Mouse (Mus musculus) hindbrain, postnatal 0 days (tissue): ENCODE results near the gene Chst8. TPM values are rescaled to one million over a fixed set of nuclear protein-coding genes. Genes with fewer than 3 reads are reported as not detected.

Experiments
- ATAC-seq: fragments of 200-750 bp; cut with Nextera tagmentation; 2 replicates; pipeline ENCODE4 v1.8.0; 2017; ENCODE audit warnings: mild to moderate bottlenecking, moderate TSS enrichment, moderate library complexity
- DNase-seq: peaks from one replicate; pipeline ENCODE4 v3.0.0-alpha.2; 2015; ENCODE audit warnings: low spot score
- H3K27ac ChIP-seq: fragments of 300-500 bp; sonication (generic); 2 replicates; pipeline ENCODE4 v1.5.1; 2014; ENCODE audit warnings: mild to moderate bottlenecking
- H3K27me3 ChIP-seq: fragments of 300-500 bp; sonication (generic); 2 replicates; pipeline ENCODE4 v1.6.1; 2014; ENCODE audit warnings: low read length, mixed read lengths; ENCODE audit not compliant: insufficient read depth
- H3K36me3 ChIP-seq: fragments of 300-500 bp; sonication (generic); 2 replicates; pipeline ENCODE4 v1.6.1; 2014; ENCODE audit warnings: low read length, mixed read lengths; ENCODE audit not compliant: insufficient read depth
- H3K4me1 ChIP-seq: fragments of 300-500 bp; sonication (generic); 2 replicates; pipeline ENCODE4 v1.6.1; 2014; ENCODE audit warnings: antibody characterized with exemption, low read length, mixed read lengths; ENCODE audit not compliant: insufficient read depth
- H3K4me2 ChIP-seq: fragments of 300-500 bp; sonication (generic); 2 replicates; pipeline ENCODE4 v1.6.1; 2014; ENCODE audit warnings: low read depth, mild to moderate bottlenecking, low read length, moderate library complexity, mixed read lengths
- H3K4me3 ChIP-seq: fragments of 300-500 bp; sonication (generic); 2 replicates; pipeline ENCODE4 v1.5.1; 2014; ENCODE audit warnings: low read length
- H3K9ac ChIP-seq: fragments of 300-500 bp; sonication (generic); replicated peaks from 2 replicates; pipeline ENCODE4 v1.6.1; 2014; ENCODE audit warnings: mild to moderate bottlenecking, low read length, moderate library complexity, mixed read lengths
- H3K9me3 ChIP-seq: fragments of 300-500 bp; sonication (generic); 2 replicates; pipeline ENCODE4 v1.6.1; 2016; ENCODE audit warnings: low read length, mixed read lengths
- CTCF ChIP-seq: IDR thresholded peaks from 2 replicates; pipeline ENCODE4 v1.5.1; 2016; ENCODE audit warnings: antibody characterized with exemption, control low read depth, low read depth
- WGBS: fragments of 180-500 bp; shearing (Covaris S2); extraction: QIAGEN DNeasy Blood & Tissue Kit; methylation state at CpG from one replicate; pipeline ENCODE4 v1.1.7; 2014; 5-methylcytosine and 5-hydroxymethylcytosine counted together
- polyA plus RNA-seq: library from polyadenylated mRNA; unstranded; fragments of >200 nt; fragmentation: Nextera tagmentation; extraction: Ambion mirVana; gene quantifications from 2 replicates; pipeline ENCODE4 v1.2.1, GENCODE M21; 2015
- total RNA-seq: library from RNA; depleted of rRNA; stranded (reverse); fragments of >200 nt; gene quantifications from 2 replicates; pipeline ENCODE4 v1.2.3, GENCODE M21; 2014

The Chst8 gene
- total and polyA plus RNA-seq, 2 experiments from 2014 or later, result 10.0 to 27.8 TPM

- H3K9me3 ChIP-seq, result no peaks in the 10 kb centered on the region
- no peak overlapping the region for H3K27ac ChIP-seq
- no peak overlapping the region for H3K4me3 ChIP-seq
- 0 out of 2 replicates have a peak overlapping the region, but pooled peaks have one; percentile 2 for H3K4me2 ChIP-seq
- H3K9ac ChIP-seq, result no peak overlapping the region
- H3K36me3 ChIP-seq, result no peaks in the 10 kb centered on the region
- no peak for ATAC-seq
- no peak for TF ChIP-seq CTCF
- DNase-seq, result no peak
- 0 out of 2 replicates have a peak, but pooled peaks cover 6% of the 10 kb centered on the region for H3K4me1 ChIP-seq
- no peaks in the 10 kb centered on the region for H3K27me3 ChIP-seq
- 47% methylated on average over 3 of the region's 3 CpGs for WGBS
Measured at GRCm38 (mm10) chr7:34758721-34759120, 53.8 kb downstream of the Chst8 start.

DNA sequence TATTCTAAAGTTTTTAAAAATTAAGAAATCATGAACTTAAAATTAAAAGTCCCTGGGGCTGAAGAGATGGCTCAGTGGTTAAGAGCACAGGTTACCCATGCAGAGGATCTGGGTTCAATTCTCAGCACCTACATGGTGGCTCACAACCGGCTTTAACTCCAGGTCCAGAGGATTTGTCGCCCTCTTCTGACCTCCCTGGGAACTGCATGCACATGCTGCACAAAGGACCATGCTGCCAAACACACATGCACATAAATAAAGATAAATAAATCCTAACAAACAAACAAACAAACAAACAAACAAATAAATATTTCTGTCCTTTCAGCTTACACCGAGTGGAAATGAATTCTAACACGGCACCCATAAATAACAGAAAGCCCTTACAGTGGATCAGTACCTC is 55.0 kb downstream of the Chst8 start:
- Histone ChIP-seq H3K4me2 (no peak overlapping the region), H3K4me1 (peaks cover 10% of the 10 kb centered on the region; the same call in 1 of the 2 replicates), H3K9me3 (no peaks in the 10 kb centered on the region), H3K4me3 (no peak overlapping the region), H3K27ac (no peak overlapping the region), H3K9ac (no peak overlapping the region), H3K27me3 (no peaks in the 10 kb centered on the region), H3K36me3 (no peaks in the 10 kb centered on the region)
- ATAC-seq (no peak), DNase-seq (no peak)
- WGBS, result 80% methylated on average over 4 of the region's 4 CpGs
- no peak; the same call in none of the 2 replicates for TF ChIP-seq CTCF

DNA sequence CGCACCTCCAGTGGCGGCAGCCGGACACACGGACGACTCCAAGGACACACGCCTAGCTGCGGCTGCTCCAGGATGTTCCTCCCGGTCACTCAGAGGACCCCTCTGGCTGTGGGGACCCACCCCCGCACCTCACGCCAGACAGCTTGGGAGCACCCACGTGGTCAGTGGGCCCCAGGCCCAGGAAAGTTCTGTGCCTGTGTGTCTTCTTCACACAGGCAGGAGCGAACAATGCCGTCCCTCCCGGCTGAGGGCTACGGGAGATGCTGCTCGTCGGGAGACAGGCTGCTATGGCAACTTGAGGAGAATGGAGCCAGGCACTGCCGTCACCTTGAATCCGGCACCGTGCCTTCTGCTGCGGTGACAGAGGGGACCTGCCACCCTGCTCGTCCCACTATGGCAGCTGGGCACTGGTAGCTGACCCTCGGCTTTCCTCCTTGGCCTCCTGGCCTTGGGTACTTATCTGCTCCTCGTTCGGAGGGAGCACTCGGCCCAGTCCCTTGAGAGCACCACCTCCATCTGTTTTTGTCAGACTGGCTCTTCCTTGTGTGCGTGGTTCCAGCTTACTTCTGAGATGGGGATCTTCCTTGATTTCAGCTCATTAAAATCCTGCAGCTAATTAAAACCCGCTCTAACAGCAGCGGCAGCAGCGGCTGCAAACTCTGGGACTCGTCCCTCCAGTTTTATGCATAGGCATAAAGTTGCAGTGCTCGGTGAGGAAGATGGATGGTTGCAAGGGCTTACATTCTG is 59.2 kb downstream of the Chst8 start:
- ATAC-seq, result peak; percentile 62

GRCm38 (mm10) chr7:34752151-34752762 is 60.3 kb downstream of the Chst8 start:
- no peak for DNase-seq
- H3K36me3 ChIP-seq, result no peaks in the 10 kb centered on the region
- no peak overlapping the region for H3K9ac ChIP-seq
- H3K9me3 ChIP-seq, result no peaks in the 10 kb centered on the region
- ATAC-seq, result no peak
- no peak overlapping the region for H3K4me3 ChIP-seq
- H3K27me3 ChIP-seq, result no peaks in the 10 kb centered on the region
- H3K4me1 ChIP-seq, result peaks cover 7% of the 10 kb centered on the region; the same call in 1 of the 2 replicates
- no peak for TF ChIP-seq CTCF
- 46% methylated on average over 10 of the region's 10 CpGs for WGBS
- H3K27ac ChIP-seq, result no peak overlapping the region
- no peak overlapping the region for H3K4me2 ChIP-seq

More for the DNA sequence above, 59.2 kb downstream of the Chst8 start:
- H3K36me3 ChIP-seq, result no peaks in the 10 kb centered on the region
- peak; percentile 61 for DNase-seq
- 28% methylated on average over 32 of the region's 32 CpGs for WGBS
- H3K4me3 ChIP-seq, result no peak overlapping the region
- no peaks in the 10 kb centered on the region for H3K9me3 ChIP-seq
- no peak for TF ChIP-seq CTCF
- no peaks in the 10 kb centered on the region for H3K27me3 ChIP-seq
- H3K4me2 ChIP-seq, result peak overlapping the region; percentile 44
- H3K4me1 ChIP-seq, result peaks cover 7% of the 10 kb centered on the region; the same call in 1 of the 2 replicates
- no peak overlapping the region; the same call in 1 of the 2 replicates for H3K27ac ChIP-seq
- H3K9ac ChIP-seq, result no peak overlapping the region

DNA sequence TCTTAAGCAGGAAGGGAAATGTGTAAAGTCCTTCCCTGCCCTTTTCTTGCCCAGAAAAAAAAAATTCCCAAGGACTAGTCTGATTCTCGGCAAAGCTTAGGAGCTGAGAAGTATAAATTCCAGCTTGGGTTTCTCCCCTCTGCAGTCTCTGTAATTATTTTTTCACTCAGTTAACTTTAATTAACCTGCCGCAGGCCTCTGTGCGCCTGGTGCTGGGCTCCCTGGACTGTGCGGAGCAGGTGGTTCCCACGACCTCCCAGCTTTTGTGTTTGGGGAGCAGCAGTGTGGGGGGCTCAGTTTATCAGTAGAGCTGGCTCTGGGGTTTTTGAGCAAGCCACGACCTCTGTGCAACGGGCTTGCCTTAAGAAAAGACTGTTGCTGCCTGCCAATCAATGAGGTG is 62.2 kb downstream of the Chst8 start:
- TF ChIP-seq CTCF, result no peak
- H3K4me1 ChIP-seq, result peaks cover 9% of the 10 kb centered on the region; the same call in 1 of the 2 replicates
- no peaks in the 10 kb centered on the region for H3K27me3 ChIP-seq
- H3K36me3 ChIP-seq, result no peaks in the 10 kb centered on the region
- no peak overlapping the region for H3K27ac ChIP-seq
- ATAC-seq (no peak), DNase-seq (no peak)
- 43% methylated on average over 7 of the region's 7 CpGs for WGBS
- H3K9me3 ChIP-seq, result no peaks in the 10 kb centered on the region
- H3K4me2 ChIP-seq, result no peak overlapping the region
- no peak overlapping the region for H3K4me3 ChIP-seq
- H3K9ac ChIP-seq, result no peak overlapping the region

DNA sequence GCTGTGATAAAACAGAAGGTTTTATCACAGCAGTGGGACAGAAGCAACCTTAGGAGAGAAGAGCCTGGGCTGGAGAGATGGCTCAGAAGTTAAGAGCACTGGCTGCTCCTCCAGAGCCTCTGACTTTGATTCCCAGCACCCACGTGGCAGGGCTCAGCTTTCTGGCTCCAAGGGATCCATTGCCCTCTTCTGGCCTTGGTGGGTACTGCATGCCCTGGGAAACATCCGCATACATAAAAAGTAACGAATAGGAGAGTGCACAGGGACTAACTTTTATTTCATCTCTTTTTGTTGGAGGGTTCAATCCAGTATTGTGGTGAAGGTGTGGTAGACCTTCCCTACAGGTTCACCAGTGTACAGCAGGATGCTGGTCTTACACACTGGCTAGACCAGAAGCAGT is 62.8 kb downstream of the Chst8 start:
- Histone ChIP-seq H3K4me3 (no peak overlapping the region), H3K9ac (no peak overlapping the region), H3K27ac (no peak overlapping the region), H3K4me1 (peaks cover 9% of the 10 kb centered on the region; the same call in 1 of the 2 replicates), H3K27me3 (no peaks in the 10 kb centered on the region), H3K4me2 (no peak overlapping the region), H3K36me3 (no peaks in the 10 kb centered on the region), H3K9me3 (no peaks in the 10 kb centered on the region)
- 44% methylated on average over 3 of the region's 3 CpGs for WGBS
- ATAC-seq, result no peak
- peak; percentile 68 for TF ChIP-seq CTCF
- peak; percentile 30 for DNase-seq
